Mouse (Mus musculus) embryonic stem cell, embryonic (primary cell): ENCODE measurements around the gene Dysf.

ENCODE experiments used
- CTCF ChIA-PET, 4 experiments: fragments of 300-600 bp in 2 of 4; fragments of 350-600 bp in 2 of 4; sonication (Branson Sonifier 250); formaldehyde crosslinking; loops; one replicate each; lab custom pipeline; 2022; ENCODE audit warnings: inconsistent platforms in 2 of 4; lab: Charles Lee
- POLR2A ChIA-PET, 4 experiments: fragments of 300-600 bp in 2 of 4; fragments of 350-600 bp in 2 of 4; sonication (Branson Sonifier 250); formaldehyde crosslinking; loops; one replicate each; lab custom pipeline; 2022; ENCODE audit warnings: antibody characterized with exemption in 4 of 4, inconsistent platforms in 1 of 4; lab: Charles Lee

The Dysf gene

GRCm38 (mm10) chr6:84008363-84009171 is at the start of gene Dysf:
Gene Dysf, plus strand, starts transcription at chr6:84008590.
- ChIA-PET CTCF (interaction anchor here in 3 of 4 experiments (0.6 to 3.3 kb wide), 21 partner anchors 10 to 311 kb away, joined by 3 to 16 read pairs (median 4); partner anchors contain the start of gene Zfp638 (in 1 of the 3)), POLR2A (interaction anchor here (0.6 to 2.5 kb wide), 28 partner anchors 8 to 214 kb away, joined by 3 to 12 read pairs (median 4); partner anchors contain the start of genes Zfp638 (in 2 of the 4), Nagk (in 1 of the 4) and Paip2b (in 1 of the 4))

GRCm38 (mm10) chr6:83987642-83988041 is 20.7 kb upstream of the Dysf start:
- CTCF ChIA-PET, result no interaction called here
- POLR2A ChIA-PET, result interaction anchor here in 1 of 4 experiments (1.2 kb wide), 1 partner anchor 49 kb away, joined by 3 read pairs; no protein-coding TSS in a partner anchor

- CTCF ChIA-PET, result interaction anchor here in 2 of 4 experiments (0.6 kb wide), 2 partner anchors 115 to 949 kb away, joined by 4 to 7 read pairs; no protein-coding TSS in a partner anchor
These were observed 5.7 kb upstream of the Dysf start for GRCm38 (mm10) chr6:84002716-84003115.

GRCm38 (mm10) chr6:84004295-84004694 is 4.1 kb upstream of the Dysf start:
- POLR2A ChIA-PET, result interaction anchor here in 1 of 4 experiments (1.5 kb wide), 2 partner anchors 12 to 40 kb away, joined by 4 to 5 read pairs; no protein-coding TSS in a partner anchor
- CTCF ChIA-PET, result interaction anchor here in 3 of 4 experiments (0.6 to 1.4 kb wide), 6 partner anchors 9 to 1447 kb away, joined by 3 to 8 read pairs (median 3); partner anchors contain the start of gene Pradc1 (in 1 of the 3)

More at GRCm38 (mm10) chr6:84002716-84003115, 5.7 kb upstream of the Dysf start:
- POLR2A ChIA-PET, result interaction anchor here in 1 of 4 experiments (0.5 to 2.6 kb wide), 3 partner anchors 43 to 123 kb away, joined by 3 to 7 read pairs (median 4); no protein-coding TSS in a partner anchor

DNA sequence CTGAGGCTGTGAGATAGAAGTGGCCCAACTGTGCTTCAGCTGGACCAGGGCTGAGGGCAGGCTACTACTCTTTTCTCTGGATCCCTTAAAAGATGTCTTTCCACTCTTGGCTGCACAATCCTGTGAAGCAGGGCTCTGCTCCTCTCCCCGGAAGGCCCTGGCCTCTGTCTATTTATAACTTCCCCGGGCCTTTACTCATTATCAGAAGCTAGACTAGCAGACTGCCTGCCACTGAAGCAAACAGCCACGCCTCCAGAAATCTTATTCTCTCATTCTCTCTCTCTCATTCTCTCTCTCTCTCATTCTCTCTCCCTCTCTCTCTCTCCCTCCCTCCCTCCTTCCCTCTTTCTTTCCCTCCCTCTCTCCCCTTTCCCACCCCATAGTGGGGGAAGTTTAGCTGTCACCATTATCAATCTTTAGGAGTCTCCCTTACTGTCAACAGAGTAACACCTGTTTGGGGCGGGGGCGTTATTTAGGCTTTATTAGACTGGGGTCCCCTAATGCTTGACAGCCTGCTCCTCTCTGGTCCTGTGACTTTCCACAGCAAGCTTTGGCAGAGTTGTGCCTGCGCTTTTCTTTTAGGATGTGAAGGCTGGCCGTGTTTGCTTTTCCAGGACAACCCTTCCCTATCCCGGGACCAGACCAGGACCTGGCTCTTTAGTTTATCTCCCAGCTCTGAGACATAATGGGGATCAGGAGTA is 932 bp downstream of the Dysf start:
- CTCF ChIA-PET, result interaction anchor here in 3 of 4 experiments (0.6 to 3.3 kb wide), 12 partner anchors 52 to 292 kb away, joined by 3 to 16 read pairs (median 4); partner anchors contain the start of gene Zfp638 (in 1 of the 3)
- POLR2A ChIA-PET, result interaction anchor here (0.7 to 2.5 kb wide), 24 partner anchors 8 to 224 kb away, joined by 3 to 12 read pairs (median 6); partner anchors contain the start of genes Nagk (in 1 of the 4) and Zfp638 (in 1 of the 4)

- ChIA-PET POLR2A (interaction anchor here (0.7 to 2.5 kb wide), 20 partner anchors 8 to 225 kb away, joined by 3 to 11 read pairs (median 6); partner anchors contain the start of genes Zfp638 (in 2 of the 4) and Nagk (in 1 of the 4)), CTCF (interaction anchor here in 3 of 4 experiments (0.6 to 3.3 kb wide), 7 partner anchors 9 to 74 kb away, joined by 3 to 16 read pairs (median 5); no protein-coding TSS in a partner anchor)
These were observed 1.5 kb downstream of the Dysf start for GRCm38 (mm10) chr6:84009915-84010302.

GRCm38 (mm10) chr6:84010303-84011225 is 2.2 kb downstream of the Dysf start:
- ChIA-PET POLR2A (interaction anchor here in 3 of 4 experiments (0.6 to 2.5 kb wide), 23 partner anchors 9 to 216 kb away, joined by 3 to 11 read pairs (median 4); partner anchors contain the start of genes Zfp638 (in 2 of the 3) and Nagk (in 1 of the 3)), CTCF (interaction anchor here in 3 of 4 experiments (0.6 to 3.3 kb wide), 7 partner anchors 10 to 74 kb away, joined by 3 to 16 read pairs (median 5); no protein-coding TSS in a partner anchor)

DNA sequence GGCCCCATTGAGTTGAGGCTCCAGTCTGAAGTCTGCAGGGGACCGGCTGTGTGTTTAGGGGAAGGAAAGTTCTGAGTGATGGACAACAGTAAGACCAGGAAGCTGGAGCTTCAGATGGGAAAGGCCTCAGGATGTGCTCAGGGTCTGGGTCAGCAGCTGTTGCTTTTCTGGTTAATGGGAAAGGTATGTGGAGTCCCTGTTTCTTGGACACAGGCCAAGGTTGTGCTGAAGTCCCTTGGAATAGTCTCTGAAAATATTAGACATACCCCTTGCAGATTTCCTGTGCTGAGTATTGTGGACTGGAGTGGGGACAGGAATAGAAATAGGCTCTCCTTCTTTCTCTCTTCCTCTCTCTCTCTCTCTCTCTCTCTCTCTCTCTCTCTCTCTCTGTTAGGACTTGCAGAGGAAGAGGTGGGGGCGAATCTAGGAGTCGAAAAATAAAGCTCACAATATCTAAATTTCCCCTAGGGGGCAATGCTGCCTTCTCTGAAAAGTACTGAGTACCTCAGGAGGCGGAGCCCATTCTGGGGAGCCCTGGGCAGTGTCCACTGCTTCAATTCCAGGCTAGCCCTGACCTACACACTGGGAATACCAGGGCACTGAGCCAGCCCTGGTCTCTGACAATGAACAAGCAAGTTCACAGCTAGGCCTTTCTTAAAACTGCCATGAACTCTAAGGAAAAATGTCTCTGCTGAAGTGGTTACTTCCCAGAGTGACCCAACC is 6.7 kb downstream of the Dysf start:
- ChIA-PET CTCF (interaction anchor here (0.6 to 1.8 kb wide), 22 partner anchors 10 to 894 kb away, joined by 3 to 36 read pairs (median 3); partner anchors contain the start of genes Wbp1 (in 1 of the 4) and Zfp638 (in 1 of the 4)), POLR2A (interaction anchor here (0.6 to 1.2 kb wide), 11 partner anchors 17 to 350 kb away, joined by 3 to 5 read pairs (median 3); partner anchors contain the start of genes Paip2b (in 1 of the 4) and Zfp638 (in 1 of the 4))

GRCm38 (mm10) chr6:84016851-84017250 is 8.5 kb downstream of the Dysf start:
- ChIA-PET CTCF (interaction anchor here in 2 of 4 experiments (1.0 to 1.3 kb wide), 5 partner anchors 36 to 81 kb away, joined by 3 to 9 read pairs (median 5); no protein-coding TSS in a partner anchor), POLR2A (interaction anchor here in 3 of 4 experiments (0.6 to 3.6 kb wide), 17 partner anchors 8 to 729 kb away, joined by 3 to 10 read pairs (median 3); partner anchors contain the start of genes Paip2b (in 2 of the 3), Dysf (in 1 of the 3) and Vax2 (in 1 of the 3))

GRCm38 (mm10) chr6:84017392-84017791 is 9.0 kb downstream of the Dysf start:
- ChIA-PET CTCF (interaction anchor here in 3 of 4 experiments (1.0 to 2.3 kb wide), 5 partner anchors 42 to 82 kb away, joined by 3 to 6 read pairs (median 5); no protein-coding TSS in a partner anchor), POLR2A (interaction anchor here in 3 of 4 experiments (0.6 to 3.6 kb wide), 16 partner anchors 9 to 730 kb away, joined by 3 to 10 read pairs (median 3); partner anchors contain the start of genes Paip2b (in 2 of the 3), Dysf (in 1 of the 3) and Vax2 (in 1 of the 3))

DNA sequence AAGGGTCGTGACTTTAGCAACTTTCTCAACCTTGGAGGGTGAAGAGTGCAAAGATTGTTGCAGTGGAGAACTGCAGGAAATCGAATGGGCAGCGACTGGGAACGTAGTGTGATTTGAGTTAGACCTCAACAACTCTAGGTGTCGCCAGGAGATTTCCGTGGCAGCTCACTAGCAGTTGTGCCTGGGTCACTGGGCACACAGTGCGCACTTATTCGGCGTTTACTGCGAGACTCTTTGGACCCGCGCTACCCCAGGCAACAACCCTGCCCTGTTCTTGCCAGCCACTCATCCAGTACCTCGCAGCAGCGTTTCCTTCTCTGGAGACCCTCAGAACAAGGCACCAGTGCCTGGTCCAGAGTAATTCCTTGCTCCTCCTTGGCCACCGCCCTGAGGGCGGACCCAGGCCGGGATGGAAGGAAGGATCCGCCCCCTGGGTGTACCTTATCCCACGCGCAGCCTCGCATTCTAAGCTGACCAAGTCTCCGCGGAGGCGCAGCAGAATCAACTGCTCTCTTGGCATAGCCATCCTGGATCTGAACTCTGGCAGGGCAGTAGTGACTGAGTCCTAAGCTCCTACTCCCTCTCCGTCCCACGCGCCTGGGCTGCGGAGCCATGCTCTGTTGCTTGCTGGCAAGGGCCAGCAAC is 10.6 kb downstream of the Dysf start:
- CTCF ChIA-PET, result interaction anchor here in 2 of 4 experiments (0.9 to 2.3 kb wide), 8 partner anchors 11 to 179 kb away, joined by 3 to 6 read pairs (median 4); partner anchors contain the start of gene Dysf (in 1 of the 2)
- POLR2A ChIA-PET, result interaction anchor here in 3 of 4 experiments (0.6 to 3.6 kb wide), 12 partner anchors 9 to 735 kb away, joined by 3 to 9 read pairs (median 4); partner anchors contain the start of gene Paip2b (in 1 of the 3)

- POLR2A ChIA-PET, result interaction anchor here in 3 of 4 experiments (0.6 to 3.6 kb wide), 6 partner anchors 10 to 130 kb away, joined by 3 to 9 read pairs (median 4); no protein-coding TSS in a partner anchor
- CTCF ChIA-PET, result no interaction called here
These were observed 11.6 kb downstream of the Dysf start for GRCm38 (mm10) chr6:84020002-84020401.

DNA sequence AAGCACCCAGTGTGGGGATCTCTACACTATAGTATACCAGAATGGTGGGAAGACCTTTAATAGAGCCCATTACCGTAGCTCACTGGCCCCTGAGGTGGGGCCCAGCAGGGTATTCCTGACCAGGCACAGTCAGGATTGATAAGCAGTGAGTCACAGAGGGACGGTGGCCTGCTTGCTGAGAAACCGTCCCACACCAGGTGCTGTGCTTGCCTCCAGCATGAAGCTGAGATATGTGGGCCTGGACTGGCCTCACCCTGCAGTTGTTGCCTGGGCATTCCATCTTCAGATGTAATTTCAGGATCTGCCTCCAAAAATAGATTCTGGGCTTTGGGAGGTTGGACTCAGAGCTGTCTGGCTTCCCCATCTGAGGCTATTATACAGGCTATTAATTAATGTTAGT is 13.6 kb downstream of the Dysf start:
- ChIA-PET POLR2A (no interaction called here), CTCF (no interaction called here)

- CTCF ChIA-PET, result interaction anchor here in 3 of 4 experiments (0.5 to 1.2 kb wide), 4 partner anchors 10 to 220 kb away, joined by 3 to 5 read pairs (median 3); no protein-coding TSS in a partner anchor
- POLR2A ChIA-PET, result interaction anchor here in 2 of 4 experiments (0.5 to 1.5 kb wide), 3 partner anchors 9 to 182 kb away, joined by 3 to 10 read pairs (median 4); no protein-coding TSS in a partner anchor
These were observed 17.2 kb downstream of the Dysf start for GRCm38 (mm10) chr6:84025636-84026035.
